Comparison of ENCODE assay signal across 23 mouse cellular contexts in genomic region chr13:94077136-94078018, GRCm38 (mm10). TPM values are rescaled to one million over a fixed set of nuclear protein-coding genes. Genes with fewer than 3 reads are reported as not detected.
DNase-seq lines count a peak whose midpoint lies in the region; ATAC-seq and TF ChIP-seq lines count a peak whose summit lies in the region.
"Had no signal": no experiment of that assay in that cellular context is flagged by ENCODE, and none has a peak within 500 bp of the region (broad histone marks: within the 10 kb centered on the region; RNA-seq: fewer than 3 reads in every experiment).

No protein-coding gene starts in this region.

- ATAC-seq in kidney, embryonic 16.5 days (ENCODE audit: low FRiP score, low TSS enrichment) = peak; percentile 32; the same call in 1 of the 2 replicates
- 0 out of 2 replicates have a peak, but pooled peaks have one; percentile 6 for ATAC-seq in neutrophil, adult 5-6 weeks (ENCODE audit: extremely low read depth, insufficient number of reproducible peaks, low FRiP score, poor library complexity, severe bottlenecking)
- ATAC-seq: liver, embryonic 12.5 days had no signal

- H3K4me3 ChIP-seq in gastrocnemius, adult 2 months = no peak overlapping the region
- H3K4me3 ChIP-seq in kidney, embryonic 16.5 days (ENCODE audit: low read length) = no peak overlapping the region
- H3K4me3 ChIP-seq in limb, embryonic 10.5 days = no peak overlapping the region
- H3K4me3 ChIP-seq: forebrain, embryonic 10.5 days; limb, embryonic 12.5 days; liver, embryonic 12.5 days; neural tube, embryonic 15.5 days had no signal

- no peaks in the 10 kb centered on the region for H3K9me3 ChIP-seq in kidney, embryonic 16.5 days (ENCODE audit: low read length)
- H3K9me3 ChIP-seq in limb, embryonic 10.5 days (replicated peaks) = no peaks in the 10 kb centered on the region
- H3K9me3 ChIP-seq: forebrain, embryonic 10.5 days; limb, embryonic 12.5 days; liver, embryonic 12.5 days; neural tube, embryonic 15.5 days had no signal

- 0 out of 2 replicates have a peak overlapping the region, but pooled peaks have one; percentile 24 for H3K27ac ChIP-seq in gastrocnemius, adult 2 months
- H3K27ac ChIP-seq in kidney, embryonic 16.5 days (ENCODE audit: low read length) = peak overlapping the region; percentile 83
- H3K27ac ChIP-seq in limb, embryonic 10.5 days = peak overlapping the region; percentile 46; the same call in 1 of the 2 replicates
- H3K27ac ChIP-seq: forebrain, embryonic 10.5 days; limb, embryonic 12.5 days; liver, embryonic 12.5 days; neural tube, embryonic 15.5 days had no signal

- TF ChIP-seq CTCF in gastrocnemius, adult 2 months (IDR thresholded peaks at IDR 0.05) = no peak

- intact Hi-C loops in gastrocnemius, adult 2 months (cut with DNase I) = no loop called here

- 21% methylated on average over 14 of the region's 14 CpGs for WGBS in kidney, embryonic 16.5 days
- WGBS in limb, embryonic 10.5 days = 58% methylated on average over 14 of the region's 14 CpGs

- H3K27me3 ChIP-seq in kidney, embryonic 16.5 days (ENCODE audit: insufficient read depth, low read length) = no peaks in the 10 kb centered on the region
- H3K27me3 ChIP-seq in limb, embryonic 10.5 days (ENCODE audit: low read depth, poor library complexity, severe bottlenecking) = no peaks in the 10 kb centered on the region

- H3K4me2 ChIP-seq in kidney, embryonic 16.5 days (replicated peaks; ENCODE audit: low read depth, low read length) = no peak overlapping the region
- H3K4me2 ChIP-seq: limb, embryonic 12.5 days; liver, embryonic 12.5 days; neural tube, embryonic 15.5 days had no signal

- DNase-seq in gastrocnemius, adult 2 months = no peak
- DNase-seq in gastrocnemius, postnatal 25 days = no peak
- no peak for DNase-seq in kidney, adult 11 months
- no peak for DNase-seq in limb, embryonic 10.5 days (ENCODE audit: low spot score)
- no peak for DNase-seq in cerebellum, adult 9-10 months
- DNase-seq in lung, postnatal 36 days = no peak
- DNase-seq: adrenal gland, postnatal 36 days; cerebellum, adult 18-20 months; cerebellum, postnatal 36 days; gastrocnemius, postnatal 10 days; heart, adult 18-20 months; heart, postnatal 36 days; kidney, postnatal 36 days; layer of hippocampus, adult 9-11 months; lung, adult 2 months; right cerebral cortex, adult 18-20 months; thymus, postnatal 14 days had no signal

- H3K36me3 ChIP-seq in kidney, embryonic 16.5 days (ENCODE audit: insufficient read depth, low read length) = peaks cover 17% of the 10 kb centered on the region
- peaks cover 36% of the 10 kb centered on the region for H3K36me3 ChIP-seq in limb, embryonic 10.5 days
- H3K36me3 ChIP-seq: liver, embryonic 12.5 days; neural tube, embryonic 15.5 days had no signal

- H3K9ac ChIP-seq in kidney, embryonic 16.5 days (replicated peaks; ENCODE audit: low read length) = no peak overlapping the region
- H3K9ac ChIP-seq: limb, embryonic 12.5 days; liver, embryonic 12.5 days; neural tube, embryonic 15.5 days had no signal

- H3K4me1 ChIP-seq in kidney, embryonic 16.5 days (ENCODE audit: insufficient read depth, low read length) = peaks cover 65% of the 10 kb centered on the region
- H3K4me1 ChIP-seq in limb, embryonic 10.5 days = peaks cover 52% of the 10 kb centered on the region
- H3K4me1 ChIP-seq: liver, embryonic 12.5 days had no signal

RNA-seq across cellular contexts. Expression of gene Lhfpl2, which starts 19.8 kb away (rescaled TPM):
- total RNA-seq in gastrocnemius, adult 2 months (2021) = 1 to 10 TPM; 1.5 to 4.2 TPM
- total RNA-seq in gastrocnemius, postnatal 25 days (2021) = 1 to 10 TPM; 5.3 to 6.7 TPM
- polyA plus RNA-seq in kidney, embryonic 16.5 days (2015; fragmentation: Nextera tagmentation; extraction: Ambion mirVana) = 91.2 and 96.0 TPM in 2 replicates
- polyA plus RNA-seq in limb, embryonic 10.5 days (2016; fragmentation: Nextera tagmentation; extraction: Ambion mirVana) = 33.7 and 44.0 TPM in 2 replicates
- total RNA-seq in neutrophil, adult 5-6 weeks (2017) = 0.23 and 0.86 TPM in 2 replicates

Comparison
In these comparisons a context has a peak if more than half of its experiments do, and no peak if none do; other contexts are left out.
1. H3K27ac ChIP-seq: peak in every context shown above with its lines; median percentile 83 in kidney, embryonic 16.5 days; 46 in limb, embryonic 10.5 days; 24 in gastrocnemius, adult 2 months.